Comparison of ENCODE assay signal across 8 mouse cellular contexts in genomic region chr7:71531496-71531895, GRCm38 (mm10).
A peak's percentile ranks its signal among the peaks of the same experiment; 100 is the strongest.
DNase-seq lines count a peak whose midpoint lies in the region; ATAC-seq lines count a peak whose summit lies in the region.
"Had no signal": no experiment of that assay in that cellular context is flagged by ENCODE, and none has a peak within 500 bp of the region (broad histone marks: within the 10 kb centered on the region; RNA-seq: fewer than 3 reads in every experiment).

No protein-coding gene starts in this region.

- H3K27ac ChIP-seq in embryonic facial prominence, embryonic 13.5 days: peak overlapping the region; percentile 66
- peak overlapping the region; percentile 29; the same call in 1 of the 2 replicates for H3K27ac ChIP-seq in liver, embryonic 16.5 days (ENCODE audit: low read length)

- peak; percentile 33 for DNase-seq in embryo, embryonic 10.5 days (ENCODE audit: low spot score)
- DNase-seq in heart, postnatal 4 days: peak; percentile 22
- no peak for DNase-seq in gastrocnemius, postnatal 36 days
- no peak for DNase-seq in thymus, postnatal 0 days (ENCODE audit: low spot score)
- DNase-seq: forebrain, postnatal 0 days had no signal

- H3K4me3 ChIP-seq in embryonic facial prominence, embryonic 13.5 days: no peak overlapping the region
- no peak overlapping the region for H3K4me3 ChIP-seq in liver, embryonic 16.5 days (ENCODE audit: low read depth, low read length)

- intact Hi-C loops in gastrocnemius, postnatal 36 days (cut with DNase I): no loop called here

- H3K36me3 ChIP-seq in embryonic facial prominence, embryonic 13.5 days: no peaks in the 10 kb centered on the region
- no peaks in the 10 kb centered on the region for H3K36me3 ChIP-seq in liver, embryonic 16.5 days (ENCODE audit: control insufficient read depth, insufficient read depth)

- ATAC-seq in embryonic facial prominence, embryonic 13.5 days (ENCODE audit: insufficient number of reproducible peaks, insufficient read depth, low FRiP score, low TSS enrichment, low read depth): no peak
- ATAC-seq in liver, embryonic 16.5 days (ENCODE audit: low read depth): no peak
- no peak for ATAC-seq in frontal cortex, adult (ENCODE audit: low TSS enrichment)
- ATAC-seq: forebrain, postnatal 0 days had no signal

- no peaks in the 10 kb centered on the region for H3K9me3 ChIP-seq in embryonic facial prominence, embryonic 13.5 days
- H3K9me3 ChIP-seq in liver, embryonic 16.5 days (replicated peaks; ENCODE audit: control insufficient read depth, low read length): no peaks in the 10 kb centered on the region

- peaks cover 15% of the 10 kb centered on the region for H3K4me1 ChIP-seq in embryonic facial prominence, embryonic 13.5 days
- H3K4me1 ChIP-seq in liver, embryonic 16.5 days (ENCODE audit: control insufficient read depth, low read depth, low read length): no peaks in the 10 kb centered on the region

- WGBS in embryonic facial prominence, embryonic 13.5 days: 12% methylated on average over 6 of the region's 6 CpGs
- WGBS in liver, embryonic 16.5 days (ENCODE audit: insufficient replicate concordance): 33% methylated on average over 6 of the region's 6 CpGs

- no peak overlapping the region for H3K9ac ChIP-seq in embryonic facial prominence, embryonic 13.5 days
- no peak overlapping the region for H3K9ac ChIP-seq in liver, embryonic 16.5 days (ENCODE audit: low read depth, low read length)
- H3K9ac ChIP-seq: forebrain, postnatal 0 days had no signal

- H3K4me2 ChIP-seq in embryonic facial prominence, embryonic 13.5 days: peak overlapping the region; percentile 33; the same call in 1 of the 2 replicates
- no peak overlapping the region for H3K4me2 ChIP-seq in liver, embryonic 16.5 days (ENCODE audit: low read depth, low read length)

- H3K27me3 ChIP-seq in embryonic facial prominence, embryonic 13.5 days: no peaks in the 10 kb centered on the region
- no peaks in the 10 kb centered on the region for H3K27me3 ChIP-seq in liver, embryonic 16.5 days (ENCODE audit: control insufficient read depth, insufficient read depth, low read depth, low read length)

Comparison
In these comparisons a context has a peak if more than half of its experiments do, and no peak if none do; other contexts are left out.
1. DNase-seq: peak in embryo, embryonic 10.5 days (single experiment) and heart, postnatal 4 days (single experiment); none in gastrocnemius, postnatal 36 days (0 of 2) and thymus, postnatal 0 days (single experiment).